Mouse (Mus musculus): ENCODE results near the gene Zc3h4.

The Zc3h4 gene

GRCm38 (mm10) chr7:16475764-16476599 is 75.3 kb downstream of the Zc3h4 start:
- DNase-seq (ENCODE audit: low read depth, low spot score): no peak

- no peak for DNase-seq (ENCODE audit: low read depth, low spot score)
These were observed 75.9 kb downstream of the Zc3h4 start for GRCm38 (mm10) chr7:16476600-16476989.

- no peak for DNase-seq (ENCODE audit: low read depth, low spot score)
These were observed 76.9 kb downstream of the Zc3h4 start, which contains the start of gene Npas1 for GRCm38 (mm10) chr7:16477628-16478027. Npas1 (minus strand) TSS chr7:16477728.
